Mouse (Mus musculus): ENCODE results near the gene Gpr18. TPM values are rescaled to one million over a fixed set of nuclear protein-coding genes. Genes with fewer than 3 reads are reported as not detected.
A peak's percentile ranks its signal among the peaks of the same experiment; 100 is the strongest.
"Not testable (repeated sequence)": the region's sequence is repeated elsewhere in the genome, so short reads cannot be mapped to it uniquely, and the experiment has no call there.

The Gpr18 gene
- total RNA-seq, 4 experiments from 2014 or later, result not detected

- no peak for DNase-seq (ENCODE audit: low spot score in 2 of 2)
Measured at GRCm38 (mm10) chr14:121893747-121894146, 21.8 kb downstream of the Gpr18 start.

DNA sequence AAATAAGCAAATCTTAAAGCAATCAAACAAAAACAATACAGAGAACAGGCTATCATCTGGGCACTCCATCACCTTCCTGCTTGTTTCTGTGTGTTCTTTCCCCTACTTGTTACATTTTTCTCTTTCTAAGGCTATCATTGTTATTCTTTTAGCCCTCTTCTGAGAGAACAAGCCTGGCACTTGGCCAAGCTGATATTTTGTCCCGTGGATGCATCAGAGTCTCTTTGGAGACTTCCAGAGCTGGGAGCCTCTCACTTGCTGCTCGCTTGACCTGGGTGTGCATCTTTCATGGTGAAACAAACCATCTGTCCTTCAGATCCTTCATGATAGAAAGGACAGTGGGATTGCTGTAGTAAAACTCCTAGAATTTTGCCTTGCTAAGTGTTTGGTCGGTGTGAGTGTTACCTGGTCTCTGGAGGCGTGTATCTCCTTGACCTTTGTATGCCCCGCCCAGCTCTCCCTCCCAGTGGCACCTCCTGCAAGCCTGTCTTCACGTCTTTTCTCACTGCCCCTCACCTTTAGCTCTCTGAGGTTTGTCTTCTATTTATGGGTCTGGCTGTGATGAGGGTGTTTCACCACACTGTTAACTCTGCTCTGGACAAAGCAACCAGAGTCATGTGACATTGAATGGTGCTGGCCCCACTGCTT lies 31.3 kb downstream of the Gpr18 start:
- DNase-seq (ENCODE audit: low spot score in 2 of 2), result no peak

DNA sequence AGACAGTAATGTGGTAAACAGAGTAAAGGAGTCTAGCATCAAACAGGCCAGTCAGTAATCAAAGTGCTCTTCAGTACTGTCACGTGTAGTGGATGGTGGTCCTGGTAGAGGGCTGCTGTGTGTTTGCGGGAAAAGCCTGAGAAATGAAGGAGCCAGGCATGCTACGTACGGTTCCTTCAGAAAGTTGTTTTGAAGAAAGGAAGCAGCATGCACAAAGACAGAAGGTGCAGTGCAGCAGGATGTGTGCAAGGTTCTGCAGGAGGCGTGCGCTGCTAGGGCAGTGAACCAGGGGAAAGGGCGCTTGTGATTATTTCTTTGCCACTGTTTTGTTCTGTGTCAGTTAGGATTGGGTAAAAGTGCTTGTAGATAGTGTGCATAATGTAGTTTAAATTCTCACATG lies 34.4 kb downstream of the Gpr18 start:
- DNase-seq (ENCODE audit: low spot score in 2 of 2), result no peak

- peak; percentile 36 to 42 for DNase-seq (ENCODE audit: low spot score in 2 of 2)
Measured at GRCm38 (mm10) chr14:121879266-121879840, 36.2 kb downstream of the Gpr18 start.

DNA sequence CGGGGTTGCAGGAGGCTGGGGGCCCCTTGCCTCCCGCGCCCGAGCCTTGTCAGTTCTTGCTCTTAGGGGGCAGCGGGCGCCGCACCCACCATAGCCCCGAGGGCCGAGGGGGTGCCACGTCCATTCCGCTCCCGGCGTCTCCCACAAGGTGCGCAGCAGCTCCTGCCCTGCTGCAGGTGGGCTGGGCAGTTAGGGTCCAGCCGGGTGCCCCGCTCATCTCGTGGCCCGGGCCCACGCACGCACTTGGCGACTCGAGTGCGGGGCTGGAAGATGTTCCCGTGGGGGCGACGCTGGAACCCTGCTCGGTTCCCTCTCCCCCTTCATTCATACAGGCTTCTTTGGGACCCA lies 36.7 kb downstream of the Gpr18 start:
- no peak for DNase-seq (ENCODE audit: low spot score in 2 of 2)

DNA sequence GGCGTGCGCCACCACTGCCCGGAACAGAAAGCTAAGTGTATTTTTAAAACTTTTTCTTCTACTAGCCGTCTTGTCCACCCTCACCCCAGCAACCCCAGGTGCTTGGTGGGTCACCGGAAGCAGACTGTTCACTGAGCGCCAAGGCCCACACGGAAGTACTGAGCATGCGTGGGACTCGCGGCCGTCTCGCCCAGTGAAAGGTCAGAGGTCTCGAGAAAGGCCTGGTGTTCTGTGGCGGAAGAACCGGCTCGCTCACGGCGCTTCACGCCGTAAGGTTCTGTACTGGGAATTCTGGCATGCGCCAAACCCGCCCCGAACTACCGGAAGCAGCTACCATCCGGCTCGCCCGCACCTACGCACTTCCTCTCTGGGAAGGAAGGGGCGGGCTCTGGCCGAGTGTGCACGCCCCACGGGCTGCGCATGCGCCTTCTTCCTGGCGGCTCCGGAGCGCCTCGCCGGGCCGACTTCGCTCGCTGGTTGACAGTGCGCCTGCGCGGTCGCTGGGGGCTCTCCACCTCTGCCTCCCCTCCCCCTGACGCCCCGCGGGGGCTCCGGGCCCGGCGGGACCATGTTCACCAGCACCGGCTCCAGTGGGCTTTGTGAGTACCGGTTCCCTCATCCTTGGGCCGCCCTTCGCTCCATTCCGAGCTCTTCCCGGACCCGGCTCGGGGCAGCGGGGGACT lies 37.3 kb downstream of the Gpr18 start, which contains the start of gene Ubac2:
Gene Ubac2, plus strand, starts transcription at position 445 of the 683 bp plus-strand sequence.
- peak; percentile 97 to 98 for DNase-seq (ENCODE audit: low spot score in 2 of 2)

GRCm38 (mm10) chr14:121877640-121878039 lies 37.9 kb downstream of the Gpr18 start:
- DNase-seq (ENCODE audit: low spot score in 2 of 2), result no peak

DNA sequence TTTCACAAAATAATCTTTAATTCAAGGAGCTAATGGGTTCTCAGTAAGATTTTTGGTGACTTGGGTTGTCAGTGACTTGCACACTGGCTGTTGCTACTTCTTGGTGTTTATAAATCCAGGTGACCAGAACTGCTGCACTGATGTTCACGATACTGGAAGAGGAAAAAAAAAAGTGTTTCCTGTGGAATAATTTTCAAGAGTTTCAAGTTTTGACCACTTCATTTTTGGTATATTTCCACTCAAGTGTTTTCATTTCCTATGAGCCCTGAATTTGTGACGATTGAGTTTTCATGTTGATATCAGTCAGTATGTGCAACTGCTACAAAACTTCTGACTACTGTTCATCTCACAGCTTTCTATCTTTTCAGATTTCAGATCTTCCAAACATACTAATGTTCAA lies 38.7 kb downstream of the Gpr18 start:
- DNase-seq (ENCODE audit: low spot score in 2 of 2), result no peak

- DNase-seq (ENCODE audit: low spot score in 2 of 2), result not testable (repeated sequence)
Measured at GRCm38 (mm10) chr14:121876190-121876589, 39.4 kb downstream of the Gpr18 start.

DNA sequence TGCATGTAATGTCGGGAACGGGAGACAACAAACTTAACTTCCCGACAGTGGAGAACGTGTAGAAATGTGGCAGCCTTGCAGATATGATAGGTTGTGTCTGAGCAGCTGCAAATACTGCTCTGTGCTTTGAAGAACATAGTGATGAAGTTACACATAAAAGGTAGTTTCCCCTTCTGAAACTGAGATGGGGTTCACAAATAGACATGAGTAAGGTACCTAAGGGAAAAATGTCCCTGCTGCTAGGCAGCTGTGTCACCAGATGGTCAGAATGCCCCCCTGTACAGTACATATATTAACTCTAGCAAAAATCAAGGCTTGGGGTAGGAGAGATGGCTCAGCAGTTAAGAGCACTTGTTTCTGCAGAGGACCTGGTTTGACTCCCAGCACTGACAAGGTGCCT lies 41.9 kb downstream of the Gpr18 start:
- no peak for DNase-seq (ENCODE audit: low spot score in 2 of 2)

- no peak for DNase-seq (ENCODE audit: low spot score in 2 of 2)
Measured at GRCm38 (mm10) chr14:121873172-121873571, 42.4 kb downstream of the Gpr18 start.

DNA sequence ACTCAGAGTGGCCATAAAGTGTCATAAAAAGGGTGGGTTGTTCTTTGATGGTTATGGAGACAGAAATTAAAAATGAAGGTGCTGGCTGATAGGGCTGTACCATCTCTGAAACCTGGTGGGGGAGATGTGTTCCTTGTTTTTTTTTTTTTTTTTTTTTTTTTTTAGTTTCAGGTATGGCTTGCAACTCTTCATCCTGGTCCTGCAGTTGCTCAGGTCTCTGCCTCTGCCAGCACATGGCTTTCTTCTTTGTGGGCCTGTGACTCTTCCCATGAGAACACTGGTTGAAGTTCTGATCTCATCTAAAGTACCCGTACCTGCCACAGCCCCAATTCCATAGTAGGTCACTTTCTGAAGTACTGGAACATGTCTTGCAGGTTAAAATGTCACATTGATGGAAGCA lies 42.8 kb downstream of the Gpr18 start:
- no peak for DNase-seq (ENCODE audit: low spot score in 2 of 2)

DNA sequence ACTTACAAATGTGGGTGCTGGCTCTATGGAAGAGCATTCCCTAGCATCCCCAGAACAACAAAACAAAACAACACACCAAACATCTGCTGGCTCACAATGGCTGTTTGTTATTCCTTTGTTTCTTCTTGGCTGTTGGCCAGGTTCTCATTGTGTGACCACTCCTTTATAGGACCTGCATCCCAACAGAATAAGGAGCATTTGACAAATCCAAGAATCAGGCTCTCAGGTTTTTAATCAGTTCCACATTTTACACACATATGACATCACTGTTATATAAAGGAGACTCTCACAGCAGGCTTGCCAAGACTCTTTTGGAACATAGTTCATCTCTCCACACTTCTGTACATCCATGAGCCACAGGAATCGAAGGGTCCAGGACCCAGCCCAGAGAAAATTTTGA lies 46.5 kb downstream of the Gpr18 start:
- peak in 1 of 2 experiments; percentile 17 for DNase-seq (ENCODE audit: low spot score in 2 of 2)

DNA sequence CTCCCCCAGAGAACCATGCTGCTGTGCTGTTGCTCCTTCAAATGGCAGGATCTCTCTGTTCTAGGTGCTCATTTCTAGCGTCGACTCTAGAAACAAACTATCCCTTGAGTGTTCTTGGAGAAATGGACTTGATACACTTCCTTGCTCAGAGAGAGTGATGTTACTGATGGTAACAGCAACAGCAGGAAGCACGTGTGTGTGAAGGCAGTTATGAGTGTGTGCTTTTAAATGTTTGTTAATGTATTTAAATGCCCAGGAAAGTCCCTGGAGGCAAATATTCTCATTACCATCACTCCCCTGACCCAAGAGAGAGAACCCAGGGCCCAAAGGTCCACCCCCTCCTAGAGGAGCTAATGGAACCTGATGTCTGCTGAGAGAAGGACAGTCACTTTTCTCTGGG lies 49.0 kb downstream of the Gpr18 start:
- no peak for DNase-seq (ENCODE audit: low spot score in 2 of 2)

DNA sequence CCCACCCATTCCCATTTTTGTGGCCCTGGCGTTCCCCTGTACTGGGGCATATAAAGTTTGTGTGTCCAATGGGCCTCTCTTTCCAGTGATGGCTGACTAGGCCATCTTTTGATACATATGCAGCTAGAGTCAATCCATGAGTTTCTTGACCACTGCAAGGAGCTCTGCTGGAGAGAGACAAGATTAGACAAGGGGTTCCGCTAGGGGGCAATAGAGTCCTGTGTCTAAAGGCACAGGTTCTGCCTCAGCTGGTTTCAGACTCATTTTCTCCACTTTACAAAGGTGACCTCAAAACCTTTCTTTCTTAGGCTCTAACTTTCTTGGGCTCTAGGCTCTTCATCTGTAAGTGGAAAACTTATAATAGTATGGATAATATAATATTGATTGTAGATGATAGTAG lies 50.4 kb downstream of the Gpr18 start:
- DNase-seq (ENCODE audit: low spot score in 2 of 2), result peak in 1 of 2 experiments; percentile 63

Other genes starting within 250 kb of the Gpr18 start
- 100 to 1,000 TPM; 179 to 210 (median 198) TPM for gene Dock9, start 117.9 kb downstream of the Gpr18 start, total RNA-seq (2022)
- gene Ubac2, start 37.2 kb downstream of the Gpr18 start, total RNA-seq (2022), result 10 to 100 TPM; 40.3 to 47.1 (median 45.1) TPM
- gene Gpr183, start 49.4 kb upstream of the Gpr18 start, total RNA-seq (2022), result 1 to 10 TPM in 2 of 4 experiments, under 1 TPM in 2; 0.50 to 7.3 (median 2.6) TPM
- gene Timm8a2, start 118.9 kb upstream of the Gpr18 start, total RNA-seq (2022), result not detected
- gene Tm9sf2, start 191.3 kb upstream of the Gpr18 start, total RNA-seq (2022), result 100 to 1,000 TPM in 3 of 4 experiments, 10 to 100 TPM in 1; 99.6 to 111 (median 105) TPM